Mouse (Mus musculus) liver, embryonic 15.5 days (tissue): ENCODE results near the gene Abca4. TPM values are rescaled to one million over a fixed set of nuclear protein-coding genes. Genes with fewer than 3 reads are reported as not detected.

Source experiments
- ATAC-seq: fragments of 200-750 bp; cut with Nextera tagmentation; 2 replicates; pipeline ENCODE4 v1.8.0; 2017; ENCODE audit warnings: moderate number of reproducible peaks, mild to moderate bottlenecking, moderate library complexity; ENCODE audit not compliant: insufficient read depth
- H3K27ac ChIP-seq: fragments of 300-500 bp; sonication (generic); replicated peaks from 2 replicates; pipeline ENCODE4 v1.5.1; 2015; ENCODE audit warnings: mild to moderate bottlenecking, inconsistent platforms
- H3K27me3 ChIP-seq: fragments of 300-500 bp; sonication (generic); 2 replicates; pipeline ENCODE4 v1.6.1; 2015; ENCODE audit warnings: mild to moderate bottlenecking, inconsistent platforms
- H3K36me3 ChIP-seq: fragments of 300-500 bp; sonication (generic); replicated peaks from 2 replicates; pipeline ENCODE4 v1.6.1; 2015; ENCODE audit warnings: moderate library complexity, mild to moderate bottlenecking, inconsistent platforms
- H3K4me1 ChIP-seq: fragments of 300-500 bp; sonication (generic); replicated peaks from 2 replicates; pipeline ENCODE4 v1.6.1; 2015; ENCODE audit warnings: inconsistent platforms
- H3K4me2 ChIP-seq: fragments of 300-500 bp; sonication (generic); 2 replicates; pipeline ENCODE4 v1.6.1; 2015; ENCODE audit warnings: moderate library complexity, mild to moderate bottlenecking, inconsistent platforms
- H3K4me3 ChIP-seq: fragments of 300-500 bp; sonication (generic); replicated peaks from 2 replicates; pipeline ENCODE4 v1.5.1; 2015; ENCODE audit warnings: mild to moderate bottlenecking, inconsistent platforms
- H3K9ac ChIP-seq: fragments of 300-500 bp; sonication (generic); 2 replicates; pipeline ENCODE4 v1.6.1; 2015; ENCODE audit warnings: moderate library complexity, mild to moderate bottlenecking, inconsistent platforms
- H3K9me3 ChIP-seq: fragments of 300-500 bp; sonication (generic); replicated peaks from 2 replicates; pipeline ENCODE4 v1.6.1; 2016; ENCODE audit warnings: inconsistent platforms
- WGBS: fragments of 180-500 bp; shearing (Covaris S2); methylation state at CpG from one replicate; pipeline ENCODE4 v1.1.7; 2015; ENCODE audit warnings: mixed read lengths; ENCODE audit not compliant: insufficient replicate concordance; 5-methylcytosine and 5-hydroxymethylcytosine counted together
- polyA plus RNA-seq: library from polyadenylated mRNA; unstranded; fragments of >200 nt; fragmentation: Nextera tagmentation; extraction: Ambion mirVana; gene quantifications from 2 replicates; pipeline ENCODE4 v1.2.1, GENCODE M21; 2015

The Abca4 gene
- polyA plus RNA-seq, 1 experiment from 2014 or later = 0.26 TPM

DNA sequence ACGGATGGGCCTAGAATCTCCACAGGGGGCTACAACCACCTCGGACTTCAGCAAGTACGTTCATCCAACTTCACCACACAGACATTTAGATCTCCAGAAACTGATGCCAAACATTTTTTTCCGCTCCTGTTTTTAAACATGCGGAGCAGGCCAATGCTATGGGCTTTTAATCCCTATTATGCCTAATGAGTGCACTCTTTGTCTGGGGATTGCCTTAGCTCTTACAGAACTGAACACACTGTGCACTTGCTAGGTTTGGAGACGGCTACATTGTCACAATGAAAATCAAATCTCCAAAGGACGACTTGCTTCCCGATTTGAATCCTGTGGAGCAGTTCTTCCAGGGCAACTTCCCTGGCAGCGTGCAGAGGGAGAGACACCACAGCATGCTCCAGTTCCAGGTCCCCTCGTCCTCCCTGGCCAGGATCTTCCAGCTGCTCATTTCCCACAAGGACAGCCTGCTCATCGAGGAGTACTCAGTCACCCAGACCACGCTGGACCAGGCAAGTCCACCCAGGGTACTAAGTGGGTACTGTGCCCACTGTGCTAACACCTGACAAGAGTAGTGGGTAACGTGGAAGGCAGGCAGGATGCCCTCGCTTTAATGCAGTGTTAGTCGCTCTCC lies 129.4 kb downstream of the Abca4 start:
- Histone ChIP-seq H3K9me3 (no peaks in the 10 kb centered on the region), H3K36me3 (no peaks in the 10 kb centered on the region), H3K4me1 (no peaks in the 10 kb centered on the region), H3K4me3 (no peak overlapping the region), H3K9ac (no peak overlapping the region), H3K4me2 (no peak overlapping the region), H3K27me3 (no peaks in the 10 kb centered on the region), H3K27ac (no peak overlapping the region)
- 68% methylated on average over 15 of the region's 15 CpGs for WGBS
- ATAC-seq = no peak

DNA sequence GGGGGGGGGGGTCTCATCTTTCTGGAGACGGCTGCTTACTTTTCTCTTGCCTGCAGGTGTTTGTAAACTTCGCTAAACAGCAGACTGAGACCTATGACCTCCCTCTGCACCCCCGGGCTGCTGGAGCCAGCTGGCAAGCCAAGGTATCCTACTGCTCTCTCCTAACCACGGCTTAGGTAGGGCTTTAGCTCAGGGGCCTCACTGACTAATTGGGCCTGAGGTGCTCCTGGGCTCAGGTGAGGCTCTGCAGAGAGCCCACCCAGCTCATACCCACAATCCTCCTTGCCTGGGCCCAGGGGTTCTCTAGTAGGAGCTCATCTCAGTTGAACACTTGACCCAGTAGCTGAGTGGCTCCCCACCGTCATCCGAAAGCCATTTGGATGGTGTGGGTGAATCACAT lies 131.8 kb downstream of the Abca4 start:
- H3K4me2 ChIP-seq = no peak overlapping the region
- WGBS = 63% methylated on average over 6 of the region's 6 CpGs
- no peak overlapping the region for H3K9ac ChIP-seq
- no peaks in the 10 kb centered on the region for H3K27me3 ChIP-seq
- no peak for ATAC-seq
- no peaks in the 10 kb centered on the region for H3K9me3 ChIP-seq
- no peaks in the 10 kb centered on the region for H3K36me3 ChIP-seq
- H3K4me3 ChIP-seq = no peak overlapping the region
- H3K4me1 ChIP-seq = no peaks in the 10 kb centered on the region
- no peak overlapping the region for H3K27ac ChIP-seq

- WGBS = 64% methylated on average over 8 of the region's 8 CpGs
- no peak overlapping the region for H3K27ac ChIP-seq
- no peaks in the 10 kb centered on the region for H3K9me3 ChIP-seq
- H3K4me1 ChIP-seq = no peaks in the 10 kb centered on the region
- H3K4me2 ChIP-seq = no peak overlapping the region
- no peak overlapping the region for H3K9ac ChIP-seq
- no peak for ATAC-seq
- no peaks in the 10 kb centered on the region for H3K27me3 ChIP-seq
- H3K4me3 ChIP-seq = no peak overlapping the region
- H3K36me3 ChIP-seq = no peaks in the 10 kb centered on the region
These were observed 132.6 kb downstream of the Abca4 start for GRCm38 (mm10) chr3:122176706-122177390.

- ATAC-seq = no peak
- WGBS = 53% methylated on average over 11 of the region's 11 CpGs
- Histone ChIP-seq H3K9ac (no peak overlapping the region), H3K4me2 (no peak overlapping the region), H3K9me3 (no peaks in the 10 kb centered on the region), H3K36me3 (no peaks in the 10 kb centered on the region), H3K4me3 (no peak overlapping the region), H3K27ac (no peak overlapping the region), H3K4me1 (peaks cover 3% of the 10 kb centered on the region; the same call in 1 of the 2 replicates), H3K27me3 (no peaks in the 10 kb centered on the region)
These were observed 139.9 kb downstream of the Abca4 start for GRCm38 (mm10) chr3:122184109-122184508.

DNA sequence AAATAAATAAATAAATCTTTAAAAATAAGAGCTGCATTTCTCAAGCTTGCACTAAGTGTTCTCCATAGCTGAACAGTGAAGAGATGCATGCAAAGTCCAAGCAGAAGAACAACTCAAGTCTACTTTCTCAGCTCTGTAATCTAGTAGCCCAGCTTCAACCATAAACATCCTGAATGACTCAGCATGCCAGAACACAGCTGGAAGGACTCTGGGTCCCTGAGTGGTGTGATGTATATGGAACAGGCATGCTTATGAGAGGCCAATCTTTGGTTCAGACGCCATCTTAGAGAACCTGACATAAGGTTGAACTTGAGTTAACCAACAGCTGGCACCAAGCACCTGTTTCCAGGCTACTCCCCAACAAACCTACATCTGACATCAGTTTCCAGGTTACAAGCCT lies 142.7 kb downstream of the Abca4 start:
- peaks cover 3% of the 10 kb centered on the region; the same call in 1 of the 2 replicates for H3K4me1 ChIP-seq
- H3K9ac ChIP-seq = no peak overlapping the region
- H3K4me3 ChIP-seq = no peak overlapping the region
- H3K4me2 ChIP-seq = no peak overlapping the region
- H3K27ac ChIP-seq = no peak overlapping the region
- WGBS = 19% methylated on average over 1 of the region's 1 CpGs
- no peak for ATAC-seq
- H3K9me3 ChIP-seq = no peaks in the 10 kb centered on the region
- no peaks in the 10 kb centered on the region for H3K36me3 ChIP-seq
- H3K27me3 ChIP-seq = no peaks in the 10 kb centered on the region

DNA sequence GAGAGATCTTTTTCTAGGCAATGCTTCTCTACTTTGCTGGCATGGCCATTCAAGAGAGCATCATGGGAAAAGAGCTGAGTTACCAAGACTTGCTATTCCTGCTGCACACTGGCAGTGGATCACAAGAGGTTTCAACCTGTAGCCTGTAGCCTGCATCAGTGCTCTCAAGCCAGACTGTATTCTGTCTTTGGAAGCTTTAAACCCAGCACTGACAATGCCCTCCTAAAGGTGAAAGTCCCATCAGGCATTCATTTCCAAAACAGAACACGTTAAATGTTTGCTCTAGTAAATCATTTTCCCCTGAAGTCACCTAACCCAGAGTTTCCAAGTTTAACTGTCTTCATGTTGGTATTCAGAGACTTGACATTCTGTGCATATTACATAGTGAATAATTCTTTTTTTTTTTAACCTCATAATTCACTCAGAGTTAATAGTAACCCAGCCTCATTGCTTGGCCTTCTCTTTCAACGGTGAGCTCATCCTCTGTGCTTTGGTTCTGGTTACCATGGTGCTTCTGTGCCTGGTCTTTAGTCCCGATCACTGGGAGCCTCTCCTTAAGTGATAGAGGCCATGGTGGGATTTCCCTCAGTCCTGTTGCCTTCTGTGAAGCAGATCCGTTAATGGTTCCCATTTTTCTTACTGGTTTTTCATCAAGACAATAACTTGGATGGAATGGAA lies 152.5 kb downstream of the Abca4 start:
- no peaks in the 10 kb centered on the region for H3K9me3 ChIP-seq
- ATAC-seq = no peak
- WGBS = 57% methylated on average over 4 of the region's 4 CpGs
- peaks cover 15% of the 10 kb centered on the region; the same call in 1 of the 2 replicates for H3K4me1 ChIP-seq
- no peak overlapping the region for H3K4me2 ChIP-seq
- H3K9ac ChIP-seq = no peak overlapping the region
- H3K27me3 ChIP-seq = no peaks in the 10 kb centered on the region
- 0 out of 2 replicates have a peak overlapping the region, but pooled peaks have one; percentile 24 for H3K27ac ChIP-seq
- H3K36me3 ChIP-seq = no peaks in the 10 kb centered on the region
- H3K4me3 ChIP-seq = no peak overlapping the region

DNA sequence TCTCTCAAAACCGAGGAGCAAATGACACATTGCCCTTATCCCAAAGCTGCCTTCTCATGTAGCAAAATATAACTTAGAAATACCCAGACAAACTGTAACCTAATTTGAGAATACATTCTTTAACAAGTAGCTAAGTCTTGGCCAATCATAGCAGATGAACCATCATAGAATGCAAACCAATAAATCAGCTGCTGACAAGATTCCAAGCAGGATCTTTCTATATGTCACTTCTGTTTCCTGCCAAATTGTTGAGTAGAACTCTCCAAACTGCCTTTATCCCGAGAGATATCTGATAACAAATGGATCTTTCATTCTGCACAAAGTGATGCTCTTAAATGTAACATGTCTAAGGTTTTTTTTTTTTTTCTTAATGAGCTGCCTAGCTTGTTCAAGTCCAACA lies 154.3 kb downstream of the Abca4 start:
- H3K27me3 ChIP-seq = no peaks in the 10 kb centered on the region
- 40% methylated on average over 2 of the region's 2 CpGs for WGBS
- no peak overlapping the region for H3K9ac ChIP-seq
- H3K4me2 ChIP-seq = no peak overlapping the region
- no peak for ATAC-seq
- peaks cover 15% of the 10 kb centered on the region for H3K4me1 ChIP-seq
- H3K27ac ChIP-seq = peak overlapping the region; percentile 68
- H3K4me3 ChIP-seq = no peak overlapping the region
- no peaks in the 10 kb centered on the region for H3K36me3 ChIP-seq
- H3K9me3 ChIP-seq = no peaks in the 10 kb centered on the region

GRCm38 (mm10) chr3:122198966-122199381 lies 154.7 kb downstream of the Abca4 start:
- Histone ChIP-seq H3K9ac (no peak overlapping the region), H3K4me2 (no peak overlapping the region), H3K4me3 (no peak overlapping the region), H3K9me3 (no peaks in the 10 kb centered on the region), H3K36me3 (no peaks in the 10 kb centered on the region), H3K27me3 (no peaks in the 10 kb centered on the region), H3K27ac (peak overlapping the region; percentile 68), H3K4me1 (peaks cover 15% of the 10 kb centered on the region)
- WGBS = 53% methylated on average over 8 of the region's 8 CpGs
- ATAC-seq = peak; percentile 76

- no peak for ATAC-seq
- Histone ChIP-seq H3K27ac (peak overlapping the region; percentile 57), H3K4me3 (no peak overlapping the region)
These were observed 155.4 kb downstream of the Abca4 start for GRCm38 (mm10) chr3:122199600-122199999.

DNA sequence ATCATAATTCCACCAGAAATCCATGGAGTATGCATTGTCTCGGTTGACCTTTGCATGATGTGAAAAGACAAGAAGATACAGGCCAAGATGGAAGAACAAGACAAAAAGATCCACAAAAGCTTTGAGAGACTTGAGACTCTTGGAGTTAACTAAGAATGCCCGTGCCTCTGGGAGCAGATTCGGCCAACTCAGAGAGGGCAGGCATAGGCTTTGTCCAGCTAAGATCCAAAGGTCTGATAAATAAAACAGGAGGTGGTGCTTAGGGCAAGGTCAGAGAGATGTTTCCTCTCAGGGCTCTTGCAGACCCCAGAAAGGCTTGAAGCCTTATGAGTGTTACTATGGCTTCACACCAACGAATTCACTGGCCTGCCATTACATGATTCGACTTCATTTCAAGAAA lies 155.8 kb downstream of the Abca4 start:
- Histone ChIP-seq H3K36me3 (no peaks in the 10 kb centered on the region), H3K27ac (0 out of 2 replicates have a peak overlapping the region, but pooled peaks have one; percentile 57), H3K9ac (no peak overlapping the region), H3K4me1 (peaks cover 15% of the 10 kb centered on the region), H3K9me3 (no peaks in the 10 kb centered on the region), H3K4me3 (no peak overlapping the region), H3K4me2 (no peak overlapping the region), H3K27me3 (no peaks in the 10 kb centered on the region)
- 62% methylated on average over 5 of the region's 5 CpGs for WGBS
- no peak for ATAC-seq

More at GRCm38 (mm10) chr3:122199600-122199999, 155.4 kb downstream of the Abca4 start:
- Histone ChIP-seq H3K9me3 (no peaks in the 10 kb centered on the region), H3K36me3 (no peaks in the 10 kb centered on the region), H3K4me1 (peaks cover 15% of the 10 kb centered on the region), H3K27me3 (no peaks in the 10 kb centered on the region), H3K4me2 (no peak overlapping the region), H3K9ac (no peak overlapping the region)
- WGBS = 72% methylated on average over 4 of the region's 4 CpGs

- peaks cover 12% of the 10 kb centered on the region for H3K4me1 ChIP-seq
- no peak overlapping the region for H3K4me2 ChIP-seq
- WGBS = 57% methylated on average over 5 of the region's 5 CpGs
- no peak overlapping the region for H3K4me3 ChIP-seq
- H3K9ac ChIP-seq = no peak overlapping the region
- no peaks in the 10 kb centered on the region for H3K36me3 ChIP-seq
- no peak overlapping the region for H3K27ac ChIP-seq
- H3K9me3 ChIP-seq = no peaks in the 10 kb centered on the region
- no peak for ATAC-seq
- H3K27me3 ChIP-seq = no peaks in the 10 kb centered on the region
These were observed 156.2 kb downstream of the Abca4 start for GRCm38 (mm10) chr3:122200447-122200846.
